Mouse (Mus musculus) layer of hippocampus, adult 9-10 months (tissue): Measurements from ENCODE around the gene Ispd.
"Not testable (repeated sequence)": the region's sequence is repeated elsewhere in the genome, so short reads cannot be mapped to it uniquely, and the experiment has no call there.

Experiments used
- DNase-seq: peaks from one replicate; pipeline ENCODE4 v3.0.0; 2022; ENCODE audit warnings: low spot score

Ispd gene

DNA sequence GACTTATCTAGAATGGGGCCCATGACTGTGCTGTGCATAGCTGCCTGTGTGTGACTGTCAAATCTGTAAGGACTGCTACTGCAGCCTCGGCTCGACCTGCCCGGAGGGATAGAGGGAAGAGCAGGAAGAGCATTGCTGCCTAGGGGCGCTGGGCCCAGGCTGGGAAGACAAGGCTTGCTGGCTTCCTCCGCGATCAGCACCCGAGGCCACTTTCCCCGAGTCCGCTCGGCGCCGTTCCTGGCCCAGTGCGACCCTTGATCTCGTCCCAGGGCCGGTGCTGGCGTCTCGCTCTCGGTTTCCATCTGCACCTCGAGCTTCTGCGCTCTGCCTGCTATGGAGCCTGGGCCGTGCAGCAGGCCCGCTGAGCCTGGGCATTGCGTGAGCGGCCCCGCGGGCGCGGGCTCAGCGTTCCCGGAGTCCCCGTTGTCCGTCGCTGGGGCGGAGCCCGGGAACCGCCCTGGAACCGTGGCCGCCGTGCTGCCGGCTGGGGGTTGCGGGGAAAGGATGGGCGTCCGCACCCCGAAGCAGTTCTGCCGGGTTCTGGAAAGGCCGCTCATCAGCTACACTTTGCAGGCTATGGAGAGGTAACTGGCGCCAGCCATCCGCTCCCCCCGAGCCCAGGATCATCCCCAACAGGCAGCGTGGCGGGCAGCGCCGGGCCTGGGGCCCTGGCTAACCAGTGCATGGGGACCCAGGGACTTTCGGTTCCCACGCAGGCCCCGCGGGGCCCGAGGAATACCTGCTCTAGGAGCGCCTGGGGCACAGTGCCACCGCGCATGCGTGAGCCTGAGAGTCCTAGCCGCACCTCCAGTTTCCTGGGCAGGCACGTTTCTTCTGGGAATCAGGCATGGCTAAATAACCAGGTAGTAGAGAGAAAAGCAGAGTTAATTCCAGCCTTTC is at the start of gene Ispd, which contains the start of gene D630036H23Rik:
Gene Ispd, plus strand, starts transcription at position 10 of the 900 bp plus-strand sequence.
Gene D630036H23Rik, minus strand, starts transcription at position 741 of the 900 bp plus-strand sequence.
- peak; percentile 54 for DNase-seq

DNA sequence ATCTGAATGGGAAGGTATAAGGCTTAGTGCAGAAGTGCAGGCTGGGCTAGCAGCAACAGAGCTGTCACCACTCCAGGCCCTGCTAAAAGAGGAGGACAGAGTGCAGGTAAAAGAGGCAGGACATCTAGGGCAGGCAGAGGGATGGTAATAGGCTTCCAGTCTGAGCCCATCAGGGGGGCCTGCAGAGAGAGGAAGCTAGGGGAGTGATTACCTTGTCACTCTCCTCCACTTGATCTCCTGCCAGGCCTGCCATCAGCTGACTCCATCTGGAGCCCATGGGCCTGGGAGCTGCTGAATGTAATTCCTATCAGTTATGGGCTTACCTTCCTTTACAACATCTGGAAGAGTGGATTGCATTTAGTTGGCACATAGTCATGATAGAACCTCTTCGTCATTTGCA is 48.6 kb upstream of the Ispd start:
- DNase-seq: no peak

DNA sequence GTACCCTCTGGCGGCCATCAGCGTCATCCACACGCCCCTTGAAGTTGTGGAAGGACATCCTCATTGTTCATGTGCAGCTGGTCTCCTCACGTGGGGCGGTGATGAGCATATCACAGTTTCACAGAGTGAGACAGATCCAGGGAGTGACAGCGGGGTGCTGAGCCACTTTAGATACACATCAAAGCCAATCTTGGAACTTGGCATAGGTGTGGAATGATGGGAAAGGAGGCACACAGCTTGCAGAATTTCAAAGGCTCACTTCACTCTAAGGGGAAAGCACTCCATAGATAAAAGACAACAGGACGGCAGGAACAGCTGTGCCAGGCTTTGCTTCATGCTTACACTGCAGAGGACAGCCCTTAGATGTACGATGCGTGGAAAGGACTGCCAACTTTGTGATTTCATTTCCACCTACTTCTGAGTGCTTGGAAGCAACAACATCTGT is 47.4 kb upstream of the Ispd start:
- no peak for DNase-seq

DNA sequence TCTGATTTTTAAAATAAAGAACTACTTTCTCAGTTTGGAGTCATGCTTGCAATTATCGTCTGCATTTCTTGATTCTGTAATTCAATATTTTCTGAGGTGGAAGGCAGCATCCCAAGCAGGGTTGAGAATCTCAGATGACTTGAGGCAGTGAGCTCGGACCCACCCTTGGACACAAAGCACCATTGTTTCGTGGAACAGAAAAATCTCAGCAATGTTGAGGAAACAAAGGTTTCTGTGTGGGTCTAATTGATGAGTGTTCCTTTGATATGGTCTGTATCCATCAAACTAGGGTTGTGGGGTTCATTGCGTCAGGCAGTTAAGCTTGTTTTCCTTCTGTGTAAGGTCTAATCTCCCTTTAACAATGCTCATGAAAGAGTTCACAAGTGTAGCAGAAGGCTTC is 37.1 kb upstream of the Ispd start:
- no peak for DNase-seq

DNA sequence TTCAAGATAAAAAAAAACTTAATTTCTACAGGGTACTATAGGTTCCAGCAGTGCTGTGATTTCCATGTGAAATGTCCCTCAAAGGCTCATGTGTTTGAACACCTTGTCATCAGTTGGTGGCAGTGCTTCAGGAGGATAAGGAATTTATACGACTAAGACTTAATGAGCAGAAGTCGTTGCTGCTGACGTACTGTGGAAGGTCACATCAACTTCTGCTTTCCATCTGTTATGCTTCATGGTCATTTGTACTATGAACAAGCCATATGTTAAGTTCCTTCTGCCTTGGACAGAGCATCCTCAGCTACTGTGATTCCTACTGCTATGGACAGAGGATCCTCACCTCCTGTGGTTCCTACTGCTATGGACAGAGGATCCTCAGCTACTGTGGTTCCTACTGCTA is 21.2 kb upstream of the Ispd start:
- DNase-seq: no peak

DNA sequence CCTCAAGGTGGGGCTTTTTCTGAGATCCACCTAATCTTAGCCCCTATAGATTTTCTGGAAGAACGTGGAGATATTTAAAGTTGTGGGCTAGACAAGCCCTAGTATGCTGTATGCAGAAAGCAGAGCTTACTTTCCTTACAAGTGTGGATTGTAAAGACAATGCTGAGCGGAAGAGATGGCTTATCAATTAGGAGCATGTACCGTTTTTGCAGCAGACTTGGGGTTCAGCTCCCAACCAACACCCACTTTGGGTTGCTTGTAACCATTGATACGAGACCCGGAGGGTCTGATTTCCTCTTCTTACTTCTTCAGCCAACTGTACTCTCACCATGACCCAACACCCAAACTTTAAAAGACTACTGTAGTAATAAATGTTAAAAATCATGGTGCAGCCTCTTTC is 20.6 kb upstream of the Ispd start:
- DNase-seq: no peak

DNA sequence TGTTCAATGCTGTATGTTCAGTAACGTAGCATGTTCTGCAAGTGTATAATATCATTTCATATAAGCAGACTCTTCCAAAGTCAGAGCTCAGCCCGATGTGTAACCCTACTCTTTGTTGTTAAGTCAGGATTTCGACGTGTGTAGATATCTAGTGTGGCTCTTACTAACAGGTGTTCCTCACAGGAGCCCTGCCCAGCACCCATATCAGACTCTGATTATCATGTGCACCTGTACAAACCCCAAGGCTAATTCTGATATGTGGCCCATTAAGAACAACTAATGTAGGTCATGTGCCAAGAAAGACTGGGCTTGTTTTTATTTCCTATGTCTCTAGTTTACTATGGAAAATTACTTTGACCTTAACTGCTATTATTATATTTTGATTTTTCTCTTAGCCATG is 17.2 kb upstream of the Ispd start:
- DNase-seq: no peak

DNA sequence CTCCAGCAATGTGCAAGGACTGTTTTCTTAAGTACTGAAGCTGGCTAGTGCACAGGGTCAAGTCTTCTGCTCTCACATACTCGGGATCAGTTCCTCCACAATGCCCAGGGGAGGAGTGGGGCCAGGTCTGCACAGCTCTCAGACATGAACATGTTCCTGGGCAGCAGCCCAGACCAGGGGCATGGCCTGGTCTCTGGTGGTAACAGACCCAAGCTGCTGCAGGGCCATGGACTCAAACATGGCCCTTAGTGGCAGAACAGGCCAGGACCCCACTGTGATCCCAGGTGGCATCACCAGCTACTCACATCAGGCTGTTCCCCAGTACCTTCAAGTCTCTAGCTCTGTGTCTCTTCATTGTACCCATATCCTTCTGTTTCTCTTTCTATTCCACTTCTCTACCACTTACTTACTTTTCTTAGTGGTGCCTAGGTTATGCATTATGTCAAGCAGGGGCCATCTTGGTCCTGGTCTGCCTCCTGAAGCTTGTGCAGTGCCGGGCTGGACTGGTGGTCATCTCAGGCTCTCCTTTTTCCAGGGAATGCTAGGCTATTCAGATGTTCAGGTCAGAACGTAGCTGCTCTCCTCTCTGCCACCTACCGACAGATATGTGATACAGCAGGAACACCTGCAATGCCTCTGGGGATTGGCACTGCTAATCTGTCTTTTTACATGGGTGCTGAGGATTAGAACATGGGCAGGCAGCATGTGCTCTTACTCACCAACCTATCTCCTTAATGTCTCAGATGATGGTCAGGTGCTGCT is 7.8 kb upstream of the Ispd start:
- no peak for DNase-seq

DNA sequence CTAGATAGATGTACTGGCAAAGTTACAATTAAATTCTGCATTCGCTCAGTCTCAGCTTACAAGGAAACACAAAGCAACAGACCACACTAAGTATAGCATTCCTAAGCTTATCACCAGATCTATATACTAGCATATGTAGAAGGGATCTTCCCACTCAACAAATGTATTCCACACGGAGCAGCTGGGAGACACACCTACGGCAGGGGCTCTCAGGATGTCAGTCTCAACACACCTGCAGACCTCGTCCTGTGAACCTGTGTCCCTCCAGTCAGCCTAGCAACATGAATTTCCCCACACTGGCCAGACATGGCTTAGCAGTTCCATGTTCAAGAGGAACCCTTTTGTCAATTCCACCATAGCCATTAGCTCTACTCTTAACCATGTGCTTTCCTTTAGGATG is 4.9 kb upstream of the Ispd start:
- DNase-seq: not testable (repeated sequence)

DNA sequence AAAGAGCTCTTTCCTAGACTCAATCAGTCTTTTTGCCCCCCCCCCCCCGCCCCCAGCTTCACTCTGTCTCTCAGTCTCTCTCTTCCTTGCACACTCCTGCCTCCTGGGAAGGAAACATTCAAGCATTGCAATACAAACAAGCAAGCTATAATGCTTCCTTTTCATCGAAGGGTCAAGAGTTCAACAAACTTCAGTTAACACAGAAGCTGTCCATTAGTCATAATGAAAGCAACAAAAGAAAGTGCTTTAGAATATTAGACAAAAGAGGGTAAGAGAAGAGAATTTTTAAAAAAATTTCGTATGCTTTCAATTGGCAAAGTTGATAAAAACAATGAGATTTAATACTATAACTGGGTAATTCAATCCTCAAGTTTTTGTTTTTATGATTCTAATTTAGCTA is 996 bp upstream of the Ispd start:
- DNase-seq: no peak

DNA sequence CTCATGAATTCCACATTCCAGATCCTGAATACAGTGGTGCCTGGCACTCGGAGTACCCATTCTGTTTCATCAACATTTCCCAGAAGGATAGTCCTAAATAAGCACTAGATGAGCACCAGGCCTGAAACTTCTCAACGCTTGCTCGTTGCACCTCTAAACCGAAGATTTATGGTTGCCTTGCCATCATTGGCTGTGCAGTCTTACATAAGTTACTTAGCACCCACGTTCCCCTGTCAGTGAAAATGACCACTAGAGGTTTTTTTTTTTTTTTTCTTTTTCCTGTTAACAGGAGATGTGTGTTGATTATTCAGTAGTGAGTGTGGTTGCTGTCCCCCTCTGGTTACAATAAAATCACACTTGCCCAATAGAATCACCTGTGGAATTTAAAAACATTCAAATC is 444 bp upstream of the Ispd start:
- no peak for DNase-seq

DNA sequence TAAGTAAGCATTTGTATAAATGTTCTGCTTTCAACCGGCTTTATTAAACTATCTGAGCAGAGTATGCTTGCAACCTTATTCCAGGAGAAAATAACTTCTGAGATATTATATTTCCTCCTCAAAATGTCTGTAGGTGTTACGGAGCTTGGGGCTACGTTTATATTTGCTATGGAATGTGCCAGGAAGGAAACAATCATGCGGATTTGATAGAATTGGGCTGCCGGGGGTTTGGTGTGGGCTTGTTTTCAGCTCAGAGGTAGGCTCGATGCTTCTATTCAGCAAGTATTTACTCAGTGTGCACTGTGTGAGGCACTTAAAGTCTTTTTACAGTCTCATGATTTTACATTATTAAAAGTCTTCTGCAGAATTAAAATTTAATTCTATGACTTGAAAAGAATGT is 4.1 kb downstream of the Ispd start:
- no peak for DNase-seq

DNA sequence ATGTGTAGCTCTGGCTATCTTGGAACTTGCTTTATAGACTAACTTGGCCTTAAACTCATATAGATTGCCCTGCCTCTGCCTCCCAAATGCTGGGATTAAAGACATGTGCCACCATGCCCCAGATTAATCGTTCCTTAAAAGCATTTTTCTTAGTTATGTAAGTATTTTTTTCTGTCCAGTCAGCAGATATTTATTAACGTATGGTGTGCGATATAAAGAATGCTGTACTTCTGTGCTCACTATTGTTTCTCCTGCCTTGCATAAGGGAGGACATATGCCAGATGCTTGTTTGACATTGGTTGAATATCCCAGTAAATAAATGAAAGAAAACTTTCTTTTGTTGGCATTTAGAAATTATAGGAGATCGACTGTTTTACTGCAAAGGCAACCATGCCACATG is 5.7 kb downstream of the Ispd start:
- no peak for DNase-seq

DNA sequence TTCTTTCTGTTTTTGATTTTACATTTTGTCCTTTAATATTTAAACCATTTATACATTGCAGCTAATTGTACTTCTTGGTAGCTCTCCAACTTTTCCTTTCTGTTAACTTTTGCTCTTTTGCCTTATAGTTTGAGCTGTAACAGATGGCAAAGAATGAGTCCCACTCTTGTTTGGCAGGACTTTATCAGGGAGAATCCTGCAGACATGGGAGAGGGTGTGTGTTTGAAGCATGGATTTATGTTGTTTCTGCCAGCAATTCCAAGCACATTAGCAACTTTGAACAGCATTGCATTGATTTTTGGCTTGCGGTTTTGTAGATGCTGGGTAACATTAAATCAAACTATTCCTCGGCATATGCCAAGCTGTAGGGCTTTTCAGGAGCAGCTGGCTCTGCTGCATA is 13.9 kb downstream of the Ispd start:
- no peak for DNase-seq

DNA sequence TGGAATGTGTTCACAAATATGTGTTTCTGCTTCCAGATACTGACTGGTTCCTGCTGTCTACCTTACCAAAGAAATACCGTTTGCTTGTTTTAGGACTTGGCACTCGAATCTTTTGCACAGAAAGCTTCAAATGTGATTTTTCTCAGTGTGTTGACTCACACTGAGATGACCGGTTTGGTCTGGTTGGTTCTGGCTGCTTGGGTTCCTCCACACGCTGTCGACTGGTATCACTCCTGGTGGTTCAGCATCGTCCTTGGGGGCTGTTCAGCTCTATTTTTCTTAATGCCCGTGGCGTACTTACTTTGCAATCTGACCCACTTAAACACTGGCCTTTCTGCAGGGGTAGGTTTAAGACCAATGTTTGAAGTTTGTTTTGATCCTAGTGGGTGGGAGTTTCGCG is 42.4 kb downstream of the Ispd start:
- DNase-seq: no peak

DNA sequence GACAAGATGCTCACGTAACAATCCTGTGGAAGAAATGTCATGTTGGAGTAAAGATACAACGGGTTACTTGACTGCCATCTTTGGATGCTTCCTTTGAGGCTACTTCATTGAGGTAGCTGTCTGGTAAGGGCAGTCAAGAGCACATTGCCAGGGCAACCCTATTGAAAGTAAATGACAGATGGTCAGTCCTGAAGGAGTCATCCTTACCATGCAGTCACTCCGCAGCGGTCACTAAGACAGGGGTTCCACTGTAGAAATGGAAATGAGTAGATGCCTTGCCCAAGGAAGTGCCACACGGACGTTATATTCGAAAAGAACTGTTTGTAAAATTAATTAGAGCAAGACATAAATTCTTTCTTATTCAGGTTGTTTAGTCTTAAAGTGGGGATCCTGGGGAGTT is 44.0 kb downstream of the Ispd start:
- DNase-seq: no peak

DNA sequence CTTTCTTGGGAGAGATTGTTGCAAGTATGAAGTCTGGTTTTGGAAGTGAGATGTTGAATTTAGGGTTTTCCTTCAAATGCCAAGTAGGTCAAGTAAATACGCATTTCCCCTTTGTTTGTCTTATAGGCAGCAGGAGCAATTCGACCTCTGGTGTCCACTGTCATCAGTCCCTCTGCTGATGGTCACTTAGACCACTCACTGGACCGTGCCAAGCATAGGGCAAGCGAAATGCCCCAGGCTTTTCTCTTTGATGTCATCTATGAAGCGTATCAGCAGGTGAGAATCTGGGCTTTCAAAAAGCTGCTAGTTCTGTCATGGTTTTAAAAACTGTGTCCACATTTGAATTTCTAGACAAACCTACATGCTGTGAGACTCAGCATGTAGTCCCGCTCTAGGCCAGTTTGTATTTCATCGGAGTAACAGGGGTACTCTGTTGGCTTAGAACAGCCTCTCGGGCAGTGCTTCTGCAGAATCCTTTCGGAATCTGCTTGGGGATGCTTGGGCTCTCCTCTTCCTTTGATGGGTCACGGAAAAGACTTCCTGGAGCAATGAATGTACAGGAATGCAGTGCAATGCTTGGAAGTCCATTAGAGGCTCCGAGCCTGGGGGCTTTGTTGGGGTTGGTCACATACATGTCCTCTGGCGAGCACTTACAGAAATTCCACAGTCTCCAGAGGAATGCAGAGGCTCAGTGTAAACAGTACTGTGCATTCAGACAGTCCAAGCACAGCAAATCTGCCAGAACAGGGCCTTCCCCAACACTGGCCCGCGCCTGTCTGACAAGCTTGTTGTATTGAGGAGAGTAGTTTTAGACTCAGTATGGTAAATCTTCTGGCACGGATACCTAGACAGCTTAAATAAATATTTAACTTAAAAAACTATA is 45.2 kb downstream of the Ispd start:
- no peak for DNase-seq

DNA sequence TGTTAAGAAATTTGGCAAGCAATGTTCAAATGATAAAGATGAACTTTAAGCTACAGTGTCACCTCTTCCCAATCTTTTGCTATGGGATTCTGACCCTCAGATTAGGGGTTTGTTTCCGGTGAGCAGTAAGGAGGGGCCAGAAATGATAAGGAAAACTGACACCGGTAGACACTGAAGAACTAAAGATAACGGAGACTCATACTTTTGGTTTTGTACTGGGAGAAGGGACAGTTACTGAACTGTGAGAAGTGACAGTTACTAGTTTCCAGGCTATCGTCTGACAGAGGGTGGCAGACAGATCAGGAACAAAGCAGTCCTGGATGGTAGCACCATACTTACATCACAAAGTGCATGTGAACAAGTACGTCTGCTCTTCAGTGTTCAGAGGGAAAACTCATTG is 55.7 kb downstream of the Ispd start:
- no peak for DNase-seq

DNA sequence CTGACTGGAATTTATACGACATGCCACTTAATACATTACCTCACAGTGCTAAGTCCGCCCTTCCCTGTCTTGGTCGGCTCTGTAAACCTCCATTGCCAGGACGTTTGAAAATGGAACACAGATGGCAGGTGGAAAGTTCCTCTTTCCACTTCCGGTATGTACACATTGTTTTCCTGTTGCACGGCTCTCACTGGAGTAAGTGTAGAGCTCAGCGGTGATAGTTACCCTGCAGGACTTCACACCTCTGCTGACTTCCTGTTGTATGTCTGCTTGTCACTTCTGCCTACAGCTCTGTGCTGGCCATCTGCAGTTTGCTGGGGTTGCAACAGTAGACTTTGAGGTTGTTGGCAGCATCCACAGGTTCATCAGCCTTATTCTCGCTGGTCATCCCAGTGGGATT is 58.1 kb downstream of the Ispd start:
- DNase-seq: no peak

DNA sequence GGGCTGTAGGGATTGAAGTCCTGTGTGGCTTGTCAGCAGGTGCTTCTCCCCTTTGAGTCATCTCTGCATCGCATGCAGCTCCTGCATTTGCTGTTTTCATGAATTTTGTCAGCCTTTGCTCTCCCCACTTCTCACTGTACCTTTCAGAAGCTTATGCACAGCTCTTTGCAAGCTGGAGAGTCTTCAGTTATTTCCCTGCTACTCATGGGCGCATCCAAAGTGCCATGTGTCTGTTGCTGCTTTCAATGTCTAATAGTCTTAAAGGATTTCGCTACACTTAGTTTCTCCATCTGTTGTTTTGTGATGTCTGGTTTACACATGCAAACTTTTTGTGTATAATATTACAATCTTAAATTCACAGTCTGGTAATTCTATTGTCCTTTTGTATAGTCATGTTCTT is 74.8 kb downstream of the Ispd start:
- peak; percentile 13 for DNase-seq

DNA sequence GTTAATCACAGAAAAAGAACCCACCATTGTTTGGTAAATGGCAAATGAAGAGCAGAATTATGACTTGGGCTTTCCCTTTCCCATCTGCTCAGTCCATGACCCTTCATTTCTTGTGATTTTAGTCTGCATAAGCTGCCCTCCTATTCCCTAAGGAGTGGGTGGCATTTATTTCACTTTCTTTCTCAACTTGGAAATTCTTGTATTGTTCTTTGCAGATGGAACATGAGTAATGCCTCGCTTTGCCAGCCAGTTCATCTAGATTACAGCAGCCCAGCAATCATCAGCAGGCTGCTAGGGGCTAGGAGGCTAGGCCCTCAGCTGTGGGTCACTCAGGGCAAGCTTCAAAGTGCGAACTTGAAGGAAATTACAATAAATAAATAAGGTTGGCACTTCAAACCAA is 76.5 kb downstream of the Ispd start:
- no peak for DNase-seq

DNA sequence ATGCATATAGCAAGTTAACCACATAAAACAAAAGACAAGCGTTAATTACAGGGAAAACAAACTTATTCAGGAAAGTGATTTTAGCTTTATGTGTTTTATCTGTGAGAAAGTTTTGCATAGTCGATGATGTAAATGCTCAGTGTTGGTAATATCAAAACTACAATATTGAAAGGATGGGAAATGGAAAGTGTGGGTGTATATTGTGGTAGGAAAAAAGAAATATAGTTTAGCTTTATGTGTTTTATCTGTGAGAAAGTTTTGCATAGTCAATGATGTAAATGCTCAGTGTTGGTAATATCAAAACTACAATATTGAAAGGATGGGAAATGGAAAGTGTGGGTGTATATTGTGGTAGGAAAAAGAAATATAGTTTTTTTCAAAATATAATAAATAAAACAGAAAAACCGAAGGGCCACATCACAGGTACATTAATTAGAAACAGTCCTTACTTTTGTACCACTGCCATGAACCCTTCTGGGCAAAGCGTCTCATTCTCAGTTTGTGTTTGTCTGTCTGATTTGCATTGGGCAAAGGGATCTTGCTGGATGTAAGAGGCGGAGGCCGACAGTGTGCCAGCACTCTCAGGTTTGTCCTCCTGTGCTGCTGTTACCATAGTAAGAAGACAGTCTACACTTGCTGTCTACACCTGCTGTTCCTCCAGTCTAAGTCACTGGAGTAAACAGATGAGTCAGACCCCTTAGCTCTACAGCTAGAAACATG is 87.2 kb downstream of the Ispd start:
- no peak for DNase-seq
